Mouse (Mus musculus) MEL (cell line): ENCODE measurements at regions not wholly inside any gene's neighbourhood (a gene's known extent, or its start where the extent isn't known, plus 50 kb on each side); places are given as distances from the start of the nearest gene placed in this dataset.

Experiments used
- DNase-seq: peaks from one replicate; pipeline ENCODE4 v3.0.0; 2011; ENCODE audit warnings: low read depth, low spot score
- H3K27ac ChIP-seq: 2 replicates; pipeline ENCODE4 v1.5.1; 2012; ENCODE audit warnings: low read depth, mild to moderate bottlenecking, control low read depth, low read length, moderate library complexity; ENCODE audit not compliant: control insufficient read depth
- H3K27me3 ChIP-seq, 2 experiments: fragments of 150-350 bp in 1 of 2; sonication (generic) in 1 of 2; 2 replicates each; pipeline ENCODE4 v1.6.1; 2012; ENCODE audit warnings: low read length in 2 of 2, mild to moderate bottlenecking in 2 of 2, improper control_type of control experiment in 1 of 2, moderate library complexity in 1 of 2; ENCODE audit not compliant: insufficient read depth in 2 of 2, control insufficient read depth in 1 of 2
- H3K36me3 ChIP-seq, 2 experiments: 2 replicates each; pipeline ENCODE4 v1.6.1; 2012 to 2014; ENCODE audit warnings: low read length in 2 of 2, improper control_type of control experiment in 1 of 2, inconsistent platforms in 1 of 2, mild to moderate bottlenecking in 1 of 2; ENCODE audit not compliant: insufficient read depth in 2 of 2, control insufficient read depth in 1 of 2
- H3K4me1 ChIP-seq, 2 experiments: fragments of 150-350 bp in 1 of 2; sonication (generic) in 1 of 2; 2 replicates each; pipeline ENCODE4 v1.6.1; 2012; ENCODE audit warnings: low read length in 2 of 2, improper control_type of control experiment in 1 of 2, mild to moderate bottlenecking in 1 of 2; ENCODE audit not compliant: insufficient read depth in 2 of 2, control insufficient read depth in 1 of 2
- H3K4me3 ChIP-seq, 2 experiments: fragments of 150-350 bp in 1 of 2; sonication (generic) in 1 of 2; 2 replicates each; pipeline ENCODE4 v1.5.1; 2012; ENCODE audit warnings: low read depth in 2 of 2, low read length in 2 of 2, mild to moderate bottlenecking in 2 of 2, moderate library complexity in 2 of 2, control low read depth in 1 of 2, improper control_type of control experiment in 1 of 2; ENCODE audit not compliant: control insufficient read depth in 1 of 2, insufficient read depth in 1 of 2
- H3K79me2 ChIP-seq: 2 replicates; pipeline ENCODE4 v1.6.1; 2012; ENCODE audit warnings: mild to moderate bottlenecking, low read length, moderate library complexity; ENCODE audit not compliant: control insufficient read depth, poor library complexity, insufficient read depth
- H3K9ac ChIP-seq: 2 replicates; pipeline ENCODE4 v1.6.1; 2012; ENCODE audit warnings: low read depth, mild to moderate bottlenecking, control low read depth, low read length, moderate library complexity; ENCODE audit not compliant: control insufficient read depth, poor library complexity, severe bottlenecking
- H3K9me3 ChIP-seq: fragments of 150-350 bp; sonication (generic); replicated peaks from 2 replicates; pipeline ENCODE4 v1.6.1; 2012; ENCODE audit warnings: mild to moderate bottlenecking, low read length, improper control_type of control experiment, moderate library complexity; ENCODE audit not compliant: insufficient read depth
- BHLHE40 ChIP-seq: IDR thresholded peaks from 2 replicates; pipeline ENCODE4 v1.6.1; 2012; ENCODE audit warnings: low read depth, mild to moderate bottlenecking, inconsistent platforms, low read length, improper control_type of control experiment, borderline replicate concordance
- CHD2 ChIP-seq: IDR thresholded peaks from 2 replicates; pipeline ENCODE4 v1.6.1; 2011; ENCODE audit warnings: low read length, improper control_type of control experiment
- E2F4 ChIP-seq: IDR thresholded peaks from 2 replicates; pipeline ENCODE4 v1.6.1; 2011; ENCODE audit warnings: low read depth, low read length, improper control_type of control experiment, borderline replicate concordance
- ETS1 ChIP-seq: IDR thresholded peaks from 2 replicates; pipeline ENCODE4 v1.6.1; 2012; ENCODE audit warnings: low read depth, mild to moderate bottlenecking, inconsistent platforms, low read length, improper control_type of control experiment, moderate library complexity
- GATA1 ChIP-seq: IDR thresholded peaks from 2 replicates; pipeline ENCODE4 v1.6.1; 2011; ENCODE audit warnings: low read depth, low read length, improper control_type of control experiment
- KAT2A ChIP-seq: conservative IDR thresholded peaks from 2 replicates; pipeline ENCODE4 v1.6.1; 2012; ENCODE audit warnings: low read depth, low read length, improper control_type of control experiment, inconsistent platforms
- MAFK ChIP-seq: IDR thresholded peaks from 2 replicates; pipeline ENCODE4 v1.6.1; 2011; ENCODE audit warnings: low read depth, mild to moderate bottlenecking, low read length, improper control_type of control experiment, borderline replicate concordance
- MAZ ChIP-seq: IDR thresholded peaks from 2 replicates; pipeline ENCODE4 v1.6.1; 2012; ENCODE audit warnings: low read depth, mild to moderate bottlenecking, inconsistent platforms, low read length, improper control_type of control experiment
- MYB ChIP-seq: IDR thresholded peaks from 2 replicates; pipeline ENCODE4 v1.6.1; 2011; ENCODE audit warnings: mild to moderate bottlenecking, low read depth, low read length, improper control_type of control experiment
- MYC ChIP-seq: IDR thresholded peaks from 2 replicates; pipeline ENCODE4 v1.6.1; 2011; ENCODE audit warnings: low read depth, mild to moderate bottlenecking, low read length, improper control_type of control experiment, moderate library complexity
- NELFE ChIP-seq: IDR thresholded peaks from 2 replicates; pipeline ENCODE4 v1.6.1; 2011; ENCODE audit warnings: low read depth, low read length, improper control_type of control experiment
- NRF1 ChIP-seq: IDR thresholded peaks from 2 replicates; pipeline ENCODE4 v1.6.1; 2014; ENCODE audit warnings: low read depth, mild to moderate bottlenecking, inconsistent platforms, low read length, improper control_type of control experiment, moderate library complexity; ENCODE audit not compliant: poor library complexity, insufficient read depth, severe bottlenecking
- POLR2A ChIP-seq, 2 experiments: IDR thresholded peaks; 2 replicates each; pipeline ENCODE4 v1.6.1; 2011 to 2012; ENCODE audit warnings: low read length in 2 of 2, mild to moderate bottlenecking in 2 of 2, control low read depth in 1 of 2, improper control_type of control experiment in 1 of 2, low read depth in 1 of 2, moderate library complexity in 1 of 2; ENCODE audit not compliant: control insufficient read depth in 1 of 2, insufficient read depth in 1 of 2, poor library complexity in 1 of 2
- RAD21 ChIP-seq: IDR thresholded peaks from 2 replicates; pipeline ENCODE4 v1.6.1; 2011; ENCODE audit warnings: mild to moderate bottlenecking, low read depth, low read length, improper control_type of control experiment
- RCOR1 ChIP-seq: IDR thresholded peaks from 2 replicates; pipeline ENCODE4 v1.6.1; 2012; ENCODE audit warnings: low read depth, mild to moderate bottlenecking, inconsistent platforms, low read length, improper control_type of control experiment
- SIN3A ChIP-seq: IDR thresholded peaks from 2 replicates; pipeline ENCODE4 v1.6.1; 2012; ENCODE audit warnings: low read length, improper control_type of control experiment, inconsistent platforms
- SMC3 ChIP-seq: IDR thresholded peaks from 2 replicates; pipeline ENCODE4 v1.6.1; 2011; ENCODE audit warnings: low read depth, low read length, improper control_type of control experiment
- TCF12 ChIP-seq: IDR thresholded peaks from 2 replicates; pipeline ENCODE4 v1.6.1; 2014; ENCODE audit warnings: low read depth, mild to moderate bottlenecking, inconsistent platforms, low read length, improper control_type of control experiment, moderate library complexity
- UBTF ChIP-seq: IDR thresholded peaks from 2 replicates; pipeline ENCODE4 v1.6.1; 2012; ENCODE audit warnings: low read depth, mild to moderate bottlenecking, inconsistent platforms, low read length, improper control_type of control experiment, moderate library complexity, borderline replicate concordance; ENCODE audit not compliant: insufficient read depth
- USF1 ChIP-seq: IDR thresholded peaks from 2 replicates; pipeline ENCODE4 v1.6.1; 2014; ENCODE audit warnings: low read depth, mild to moderate bottlenecking, inconsistent platforms, low read length, improper control_type of control experiment, moderate library complexity
- USF2 ChIP-seq, 2 experiments: IDR thresholded peaks; 2 replicates each; pipeline ENCODE4 v1.6.1; 2011 to 2012; ENCODE audit warnings: improper control_type of control experiment in 2 of 2, low read length in 2 of 2, borderline replicate concordance in 1 of 2, inconsistent platforms in 1 of 2, low read depth in 1 of 2, mild to moderate bottlenecking in 1 of 2; ENCODE audit not compliant: insufficient read depth in 1 of 2
- ZC3H11A ChIP-seq: IDR thresholded peaks from 2 replicates; pipeline ENCODE4 v1.6.1; 2012; ENCODE audit warnings: low read depth, mild to moderate bottlenecking, inconsistent platforms, low read length, improper control_type of control experiment
- ZKSCAN1 ChIP-seq: IDR thresholded peaks from 2 replicates; pipeline ENCODE4 v1.6.1; 2012; ENCODE audit warnings: low read depth, mild to moderate bottlenecking, inconsistent platforms, low read length, improper control_type of control experiment, moderate library complexity
- ZMIZ1 ChIP-seq: IDR thresholded peaks from 2 replicates; pipeline ENCODE4 v1.6.1; 2012; ENCODE audit warnings: low read depth, mild to moderate bottlenecking, inconsistent platforms, low read length, improper control_type of control experiment, moderate library complexity
- ZNF384 ChIP-seq: IDR thresholded peaks from 2 replicates; pipeline ENCODE4 v1.6.1; 2012; ENCODE audit warnings: low read depth, mild to moderate bottlenecking, inconsistent platforms, low read length, improper control_type of control experiment

DNA sequence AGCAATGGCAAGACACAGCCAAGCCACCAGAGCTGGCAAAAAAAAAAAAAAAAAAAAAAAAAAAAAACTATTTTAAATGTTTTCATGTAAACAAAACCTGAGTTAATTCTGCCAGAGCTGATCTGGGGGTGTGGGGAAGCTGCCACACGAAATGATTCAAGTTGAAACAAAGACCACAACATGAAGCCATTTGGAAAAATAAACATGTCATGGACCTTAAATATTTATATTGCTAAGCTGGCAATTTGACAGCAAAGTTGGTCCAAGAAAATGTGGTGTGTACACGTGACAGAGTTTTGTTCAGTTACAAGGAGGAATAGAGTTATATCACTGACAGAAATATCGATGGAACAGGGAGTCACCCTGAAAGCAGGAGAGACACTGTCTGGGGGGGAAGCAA, 67.1 kb upstream of the Cdh5 start:
- TF ChIP-seq KAT2A, result no peak
- no peak for TF ChIP-seq MYC
- TF ChIP-seq RAD21, result no peak
- no peak for TF ChIP-seq UBTF
- TF ChIP-seq SMC3, result no peak
- no peak for TF ChIP-seq TCF12
- no peak for TF ChIP-seq ZC3H11A
- TF ChIP-seq GATA1, result no peak
- no peak for TF ChIP-seq ZMIZ1
- DNase-seq, result no peak
- no peaks in the 10 kb centered on the region for H3K79me2 ChIP-seq

DNA sequence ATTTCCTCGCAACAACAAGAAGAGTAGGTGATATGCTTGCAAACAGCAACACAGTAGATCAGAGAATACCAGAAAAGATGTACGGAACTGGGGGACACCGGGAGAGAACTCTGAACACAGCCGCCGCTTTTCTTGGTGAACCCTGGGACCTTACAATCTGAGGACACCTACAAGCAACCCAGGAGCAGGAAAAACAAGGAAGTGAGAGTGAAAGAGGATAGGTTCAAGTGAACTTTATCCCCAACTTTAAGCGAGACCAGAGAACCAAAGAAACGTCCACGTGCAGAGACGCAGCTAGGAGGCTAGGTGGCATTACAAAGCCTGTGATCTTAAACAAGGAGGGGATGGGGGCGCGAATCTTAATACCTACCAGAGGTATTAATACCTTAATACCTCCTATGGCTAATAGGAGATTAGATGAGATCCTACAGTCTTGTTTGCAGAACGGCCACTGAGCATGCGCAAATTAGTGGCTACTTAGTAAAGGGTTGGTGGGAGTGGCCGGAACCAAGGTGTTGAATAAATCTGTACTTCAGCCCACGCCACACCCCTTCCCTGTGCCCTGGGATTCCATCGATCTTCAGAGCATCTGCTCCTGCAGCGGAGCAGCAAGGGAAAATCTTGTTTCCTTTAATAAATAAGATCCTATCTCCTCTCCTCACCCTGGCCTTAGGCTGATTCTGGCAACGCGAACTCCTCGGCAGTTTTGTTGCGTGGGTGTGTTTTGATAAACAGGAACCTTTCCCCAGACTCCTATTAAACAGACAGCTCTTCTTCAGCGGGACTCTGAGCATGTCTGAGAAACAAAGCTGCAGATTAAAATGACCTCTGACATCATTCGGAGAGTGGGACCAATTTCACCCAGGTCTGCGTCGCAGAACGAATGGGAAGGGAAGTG, 64.6 kb upstream of the Cdh5 start:
- H3K9ac ChIP-seq, result no peak overlapping the region
- H3K27me3 ChIP-seq, result no peaks in the 10 kb centered on the region
- no peak overlapping the region for H3K4me3 ChIP-seq
- no peaks in the 10 kb centered on the region for H3K9me3 ChIP-seq
- H3K36me3 ChIP-seq, result no peaks in the 10 kb centered on the region
- no peak overlapping the region for H3K27ac ChIP-seq
- no peaks in the 10 kb centered on the region for H3K79me2 ChIP-seq
- DNase-seq, result no peak
- TF ChIP-seq NRF1 (no peak), E2F4 (no peak), RCOR1 (no peak), MAFK (no peak), USF1 (no peak), ZC3H11A (no peak), CHD2 (no peak), SIN3A (no peak), MYC (no peak), ZNF384 (no peak), USF2 (IDR thresholded peaks at IDR 0.05; ENCODE audit: borderline replicate concordance in 1 of 2, insufficient read depth in 1 of 2, low read depth in 1 of 2, low read length in 2 of 2) (no peak), ZKSCAN1 (no peak), UBTF (no peak), MAZ (no peak), BHLHE40 (no peak), MYB (no peak), ETS1 (no peak), NELFE (no peak), POLR2A (IDR thresholded peaks at IDR 0.05; ENCODE audit: control insufficient read depth in 1 of 2, insufficient read depth in 1 of 2, low read depth in 1 of 2, low read length in 2 of 2, poor library complexity in 1 of 2) (no peak)
- no peaks in the 10 kb centered on the region for H3K4me1 ChIP-seq

More for the DNA sequence above, 67.1 kb upstream of the Cdh5 start:
- H3K27me3 ChIP-seq, result no peaks in the 10 kb centered on the region
- H3K27ac ChIP-seq, result no peak overlapping the region
- no peaks in the 10 kb centered on the region for H3K9me3 ChIP-seq
- H3K9ac ChIP-seq, result no peak overlapping the region
- H3K4me3 ChIP-seq, result no peak overlapping the region
- H3K36me3 ChIP-seq, result no peaks in the 10 kb centered on the region
- no peaks in the 10 kb centered on the region for H3K4me1 ChIP-seq
